Comparison of ENCODE assay signal across 9 mouse cellular contexts in genomic region chr7:110946731-110947130, GRCm38 (mm10). TPM values are rescaled to one million over a fixed set of nuclear protein-coding genes. Genes with fewer than 3 reads are reported as not detected.
DNase-seq lines count a peak whose midpoint lies in the region; ATAC-seq and TF ChIP-seq lines count a peak whose summit lies in the region.
"Had no signal": no experiment of that assay in that cellular context is flagged by ENCODE, and none has a peak within 500 bp of the region (broad histone marks: within the 10 kb centered on the region; RNA-seq: fewer than 3 reads in every experiment).

No protein-coding gene starts in this region.

- H3K9me3 ChIP-seq in ES-E14 (ENCODE audit: control insufficient read depth, insufficient read depth, low read depth, low read length) = no peaks in the 10 kb centered on the region
- H3K9me3 ChIP-seq: limb, embryonic 12.5 days had no signal

- H3K9ac ChIP-seq in ES-E14 (ENCODE audit: insufficient read depth, low read depth, low read length, poor library complexity, severe bottlenecking) = no peak overlapping the region
- H3K9ac ChIP-seq: limb, embryonic 12.5 days had no signal

- DNase-seq in layer of hippocampus, adult 2 months (ENCODE audit: low spot score in 2 of 2) = peak in 1 of 2 experiments; percentile 20
- DNase-seq in layer of hippocampus, adult 9-11 months = no peak
- peak; percentile 52 for DNase-seq in ES-E14 (ENCODE audit: low read depth, low spot score)
- peak; percentile 65 for DNase-seq in c-Kit-positive CD71-positive TER-119-positive erythroid progenitor cells, embryonic 14.5 days (ENCODE audit: low spot score)
- no peak for DNase-seq in right cerebral cortex, adult 18-20 months
- DNase-seq in adrenal gland, adult 18-20 months (ENCODE audit: low spot score in 2 of 2) = no peak
- DNase-seq in testis, postnatal 10 days (ENCODE audit: low spot score) = no peak

- no peak overlapping the region for H3K4me3 ChIP-seq in layer of hippocampus, adult 2 months
- no peak overlapping the region for H3K4me3 ChIP-seq in ES-E14 (ENCODE audit: insufficient read depth in 1 of 2, low read depth in 1 of 2, low read length in 2 of 2, poor library complexity in 1 of 2, severe bottlenecking in 1 of 2)
- H3K4me3 ChIP-seq: limb, embryonic 12.5 days had no signal

- peaks cover 0 to 4% of the 10 kb centered on the region in 2 experiments; a peak in 2 of 4 replicates for H3K4me1 ChIP-seq in ES-E14 (ENCODE audit: control insufficient read depth in 2 of 2, insufficient read depth in 2 of 2, low read length in 2 of 2, poor library complexity in 1 of 2)

- ATAC-seq in neutrophil, adult 5-6 weeks (ENCODE audit: extremely low read depth, insufficient number of reproducible peaks, low FRiP score, poor library complexity, severe bottlenecking) = peak; percentile 77

- TF ChIP-seq CTCF in layer of hippocampus, adult 2 months (conservative IDR thresholded peaks at IDR 0.05) = peak; percentile 71

- H3K27ac ChIP-seq in layer of hippocampus, adult 2 months = no peak overlapping the region
- H3K27ac ChIP-seq in ES-E14 (ENCODE audit: insufficient read depth, low read depth, low read length, poor library complexity, severe bottlenecking) = no peak overlapping the region
- H3K27ac ChIP-seq: limb, embryonic 12.5 days had no signal

- in situ Hi-C loops in ES-E14 (cut with MboI; ENCODE audit: low sequenced_read_pairs in 2 of 2, unreplicated experiment in 2 of 2) = no loop called here

- no peaks in the 10 kb centered on the region for H3K36me3 ChIP-seq in ES-E14 (ENCODE audit: control insufficient read depth, insufficient read depth, low read length, poor library complexity, severe bottlenecking)
- H3K36me3 ChIP-seq: limb, embryonic 12.5 days had no signal

TF ChIP-seq in ES-E14, 5 proteins besides CTCF, POLR2A, EP300 and RAD21:
- TF ChIP-seq HCFC1 (IDR thresholded peaks at IDR 0.05; ENCODE audit: borderline replicate concordance, insufficient read depth, low read length) (no peak), MAFK (IDR thresholded peaks at IDR 0.05; ENCODE audit: insufficient read depth, low read depth, low read length) (no peak), ZC3H11A (IDR thresholded peaks at IDR 0.05; ENCODE audit: borderline replicate concordance, low read depth, low read length) (peak; percentile 41)

RNA-seq across cellular contexts. Expression of gene Mrvi1, which starts 35.5 kb away (rescaled TPM):
- 1 to 10 TPM; 1.4 to 2.7 TPM for total RNA-seq in layer of hippocampus, adult 2 months (2021)
- 0.21 and 0.27 TPM in 2 replicates for total RNA-seq in ES-E14 (2012; rRNA removed)
- total RNA-seq in neutrophil, adult 5-6 weeks (2017) = 2.1 and 3.5 TPM in 2 replicates
- total RNA-seq in adrenal gland, adult 18-20 months (2021) = 10 to 100 TPM; 11.5 to 12.8 TPM

Comparison
In these comparisons a context has a peak if more than half of its experiments do, and no peak if none do; other contexts are left out.
1. DNase-seq: peak in ES-E14 (single experiment) and c-Kit-positive CD71-positive TER-119-positive erythroid progenitor cells, embryonic 14.5 days (single experiment); none in layer of hippocampus, adult 9-11 months (single experiment), right cerebral cortex, adult 18-20 months (single experiment), adrenal gland, adult 18-20 months (0 of 2) and testis, postnatal 10 days (single experiment).